Mouse (Mus musculus) heart, adult 9 months (tissue): ENCODE data around the gene Olfr331.
A peak's percentile ranks its signal among the peaks of the same experiment; 100 is the strongest.
"Not testable (repeated sequence)": the region's sequence is repeated elsewhere in the genome, so short reads cannot be mapped to it uniquely, and the experiment has no call there.

Source experiments
- DNase-seq, 2 experiments: peaks; one replicate each; pipeline ENCODE4 v3.0.0; 2022; ENCODE audit warnings: low spot score in 2 of 2

Gene Olfr331

DNA sequence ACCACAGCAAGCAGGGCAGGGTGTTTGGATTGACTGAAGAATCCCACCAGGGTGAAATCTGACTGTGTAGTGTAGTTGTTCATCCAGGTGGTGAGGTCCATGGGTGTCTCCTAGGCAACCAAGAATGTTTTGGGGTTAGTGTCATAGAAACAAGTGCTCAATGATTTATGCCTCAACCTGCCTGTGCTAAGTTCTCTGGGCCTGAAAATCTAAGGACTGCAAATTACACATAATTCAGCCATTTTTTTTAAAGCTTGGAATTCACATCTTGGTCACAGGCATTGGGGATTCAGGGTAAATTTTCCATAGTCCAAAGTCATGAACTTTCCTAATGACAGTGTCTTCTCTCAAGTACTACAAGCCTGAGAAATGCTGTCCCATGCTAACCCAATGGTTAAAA lies at the start of gene Olfr331:
TSS of gene Olfr331 (minus strand) at position 101 of the 400 bp plus-strand sequence.
- not testable (repeated sequence) for DNase-seq

DNA sequence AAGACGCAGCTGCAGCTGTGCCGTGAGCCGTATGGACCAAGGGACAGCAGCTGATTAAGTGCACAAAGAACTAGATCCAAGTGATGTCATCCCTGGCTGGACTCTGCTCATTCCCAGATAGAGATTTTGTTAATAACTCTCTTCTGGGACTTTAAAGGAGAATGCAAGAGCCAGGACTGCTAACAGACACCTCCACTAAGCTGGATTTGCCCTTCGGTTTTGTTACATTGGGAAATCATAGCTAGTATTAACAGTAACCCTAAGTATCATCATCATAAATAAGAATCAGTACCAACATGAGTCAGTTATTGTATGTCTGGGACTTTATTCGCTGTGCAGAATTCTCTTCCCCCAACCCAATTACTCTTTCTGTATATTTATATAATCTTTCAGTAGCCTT lies 44.0 kb upstream of the Olfr331 start, which contains the start of gene Olfr329-ps:
TSS of gene Olfr329-ps (minus strand) at position 101 of the 400 bp plus-strand sequence.
- peak in 1 of 2 experiments; percentile 2 for DNase-seq

DNA sequence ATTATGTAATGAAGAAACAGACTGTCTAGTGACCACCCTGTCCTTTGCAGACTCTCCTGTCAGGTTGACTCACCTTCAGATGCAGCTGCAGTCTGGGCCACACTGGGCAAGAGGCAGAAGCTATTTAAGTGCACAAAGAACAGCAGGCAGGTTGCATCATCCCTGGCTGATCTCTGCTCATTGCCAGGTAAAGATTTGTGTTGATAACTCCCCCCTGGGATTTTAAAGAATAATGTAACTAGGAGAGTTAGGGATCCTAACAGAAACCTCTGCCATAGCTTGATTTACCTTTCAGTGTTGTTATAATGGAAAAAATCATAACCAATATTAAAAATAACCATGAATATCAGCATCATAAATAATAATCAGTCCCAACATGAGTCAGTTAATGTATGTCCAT lies 32.4 kb upstream of the Olfr331 start, which contains the start of gene Olfr330:
TSS of gene Olfr330 (minus strand) at position 101 of the 400 bp plus-strand sequence.
- DNase-seq = not testable (repeated sequence)

DNA sequence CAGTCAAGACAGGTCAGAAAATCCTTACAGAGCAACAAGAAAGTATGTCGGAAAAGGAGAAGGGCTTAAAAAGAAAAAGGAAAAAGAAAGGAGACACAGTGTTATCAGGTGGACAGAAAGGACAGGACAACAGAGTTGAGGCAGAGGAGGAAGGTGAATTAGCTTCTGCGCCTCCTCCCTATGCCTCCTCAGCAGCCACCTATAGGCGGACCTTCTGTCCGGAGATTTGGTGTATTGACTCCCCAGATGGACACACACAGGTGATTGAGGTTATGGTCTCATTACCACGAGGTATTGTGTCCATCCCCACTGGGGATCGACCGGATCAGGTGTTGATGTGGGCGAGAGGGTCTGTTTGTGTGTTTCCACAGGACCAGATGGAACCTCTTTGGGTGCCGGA lies 17.4 kb upstream of the Olfr331 start:
- DNase-seq = peak; percentile 23

DNA sequence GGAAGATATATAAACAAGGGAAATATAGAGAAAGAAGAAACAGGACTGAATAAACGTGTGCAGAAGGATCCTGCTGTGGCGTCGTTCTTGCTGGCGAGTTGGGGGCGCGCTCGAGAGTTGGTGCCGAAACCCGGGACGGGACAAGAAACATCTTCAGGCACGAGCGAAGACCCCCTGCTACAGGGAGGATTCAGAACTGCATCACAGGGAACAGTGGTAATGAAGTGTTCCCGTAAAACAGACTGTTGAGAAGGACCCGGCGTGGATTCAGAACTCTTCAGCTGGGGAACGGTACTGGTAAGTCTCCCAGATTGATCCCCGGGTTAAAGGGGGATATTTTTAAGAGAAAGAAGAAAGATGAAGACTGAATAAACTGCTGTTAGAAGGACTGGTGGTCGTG lies 16.5 kb upstream of the Olfr331 start:
- peak; percentile 59 to 63 for DNase-seq

DNA sequence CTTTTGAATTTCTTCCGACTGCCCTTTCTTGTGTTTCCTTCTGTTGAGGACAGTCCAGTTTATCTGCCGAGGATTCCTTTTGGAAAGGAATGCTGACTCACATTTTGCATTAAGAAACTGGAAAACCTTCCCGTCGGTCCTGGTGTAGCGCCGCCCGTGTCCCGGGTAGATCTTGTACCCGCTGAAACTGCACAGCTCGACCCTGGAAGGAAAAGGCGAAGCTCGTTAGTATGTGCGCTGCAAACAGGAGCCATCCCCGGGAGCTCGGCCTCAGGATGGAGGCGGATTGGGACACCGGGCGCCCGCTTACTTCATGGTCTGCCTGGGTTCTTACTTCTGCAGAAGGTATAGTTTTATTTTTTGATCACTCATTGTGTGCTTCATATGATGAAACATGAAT lies 6.7 kb upstream of the Olfr331 start:
- DNase-seq = not testable (repeated sequence)

DNA sequence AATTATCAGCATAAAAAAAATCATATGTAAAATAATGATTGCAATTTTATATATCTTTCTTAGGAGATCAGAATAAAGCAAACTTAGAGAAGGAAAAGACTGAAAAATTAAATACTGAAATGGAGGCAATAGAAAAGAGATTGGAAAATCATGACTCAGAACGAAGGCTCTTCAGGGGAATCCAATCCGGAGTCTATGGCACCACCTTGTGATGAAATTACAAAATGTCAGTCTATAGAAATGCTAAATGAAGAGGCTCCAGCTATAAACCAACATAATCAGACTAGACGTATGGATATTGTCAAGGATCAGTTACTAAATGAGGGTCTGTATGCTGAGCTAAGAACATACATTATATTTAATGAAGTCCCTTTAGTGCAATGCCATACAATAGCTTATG lies 3.1 kb downstream of the Olfr331 start:
- DNase-seq = no peak

DNA sequence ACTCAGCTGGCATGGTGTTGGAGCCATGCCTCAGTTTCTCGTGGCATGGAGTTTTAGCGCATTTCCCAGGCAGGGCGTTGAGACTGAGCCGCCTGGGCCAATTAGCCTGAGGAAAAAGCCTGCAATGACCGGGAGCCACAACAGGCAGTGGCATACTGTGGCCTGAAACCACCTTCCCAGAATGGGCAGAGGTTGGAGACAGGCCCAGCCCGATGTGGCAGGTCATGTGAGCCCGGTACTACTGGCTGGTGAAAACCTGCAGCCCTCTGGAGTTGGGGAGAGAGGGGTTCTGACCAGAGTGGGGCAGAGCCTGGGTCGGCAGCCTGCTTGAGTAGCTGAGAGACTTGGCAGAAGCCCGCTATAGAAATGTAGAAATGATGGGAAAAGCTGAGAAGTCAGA lies 3.6 kb downstream of the Olfr331 start:
- DNase-seq = peak; percentile 30 to 52

DNA sequence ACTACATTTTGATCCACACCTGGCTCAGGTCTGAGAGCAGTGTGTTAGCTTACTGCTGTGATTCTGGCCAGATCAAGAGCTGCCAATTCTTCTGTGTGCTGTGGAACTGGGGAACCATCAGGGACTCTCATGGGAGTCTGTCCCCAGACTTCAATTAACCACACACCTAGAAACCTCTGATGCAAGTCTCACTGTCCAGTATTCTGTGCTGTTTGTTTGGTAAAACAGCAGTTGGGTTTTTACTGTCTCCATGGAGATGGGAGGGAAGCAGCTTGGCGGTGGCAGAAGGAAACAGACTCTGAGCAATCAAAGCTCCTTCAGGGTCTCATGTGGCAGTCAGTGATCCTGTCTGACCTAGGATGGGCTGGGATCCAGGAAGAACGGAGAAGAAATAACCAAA lies 9.9 kb downstream of the Olfr331 start, which contains the start of gene Olfr332:
TSS of gene Olfr332 (minus strand) at position 101 of the 400 bp plus-strand sequence.
- DNase-seq = no peak

DNA sequence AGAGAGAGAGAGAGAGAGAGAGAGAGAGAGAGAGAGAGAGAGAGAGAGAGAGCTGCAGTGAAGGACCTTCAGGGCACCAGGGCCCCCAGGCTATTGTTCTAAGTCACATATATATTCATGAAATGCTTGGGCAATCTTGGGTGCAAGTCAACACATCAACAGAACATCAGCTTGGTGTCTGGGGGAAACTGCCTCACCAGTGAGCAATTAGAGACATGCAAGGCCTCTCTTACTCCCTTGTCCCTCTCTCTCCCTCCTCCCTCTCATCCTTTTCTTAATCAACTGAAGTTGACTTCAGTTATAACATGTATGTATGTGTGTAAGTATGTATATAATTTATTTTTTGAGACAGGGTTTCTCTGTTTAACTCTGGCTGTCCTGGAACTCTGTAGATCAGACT lies 40.2 kb downstream of the Olfr331 start, which contains the start of gene Olfr30:
TSS of gene Olfr30 (minus strand) at position 101 of the 400 bp plus-strand sequence.
- DNase-seq = no peak

DNA sequence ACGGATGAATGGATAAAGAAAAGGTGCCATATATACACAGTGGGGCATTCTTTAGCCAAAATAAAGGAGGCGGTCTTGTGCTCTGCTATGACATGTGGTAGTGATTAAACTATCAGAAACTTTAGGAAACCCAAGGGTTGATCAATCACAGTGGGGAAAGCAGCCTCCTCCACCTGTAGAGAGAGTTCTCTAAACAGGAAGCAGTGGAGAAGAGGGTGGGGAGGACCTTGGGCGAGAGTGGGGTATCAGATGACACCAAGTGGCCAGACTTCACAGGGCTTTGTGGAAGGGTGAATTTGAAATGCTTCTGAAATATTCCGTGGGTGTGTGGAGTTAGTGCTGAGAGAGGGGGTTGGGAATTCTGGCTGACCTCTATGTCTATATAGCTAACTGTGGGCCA lies 48.8 kb downstream of the Olfr331 start:
- no peak for DNase-seq

DNA sequence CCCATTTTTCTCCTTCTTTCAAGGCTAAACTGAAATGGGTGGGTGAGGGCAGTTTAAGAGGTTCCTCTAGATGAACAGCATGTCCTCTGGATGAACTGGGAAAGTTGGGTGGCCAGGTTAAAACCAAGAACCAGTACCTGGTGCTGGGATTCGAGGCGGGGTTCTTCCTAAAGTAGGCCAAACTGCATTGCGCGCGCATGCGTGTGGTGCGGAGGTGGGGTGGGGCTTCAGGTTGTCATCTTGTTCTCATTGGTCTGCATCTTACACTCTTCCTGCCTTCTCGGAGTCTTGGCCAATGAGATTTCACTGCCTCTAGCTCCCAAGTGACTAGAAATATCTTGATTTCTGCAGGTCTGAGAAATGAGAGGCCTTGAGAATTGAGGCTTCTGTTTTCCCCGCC lies 49.6 kb downstream of the Olfr331 start, which contains the start of gene Lypd9:
TSS of gene Lypd9 (minus strand) at position 165 of the 400 bp plus-strand sequence.
- DNase-seq = no peak
